Mouse (Mus musculus): ENCODE data around the gene Grb2. TPM values are rescaled to one million over a fixed set of nuclear protein-coding genes. Genes with fewer than 3 reads are reported as not detected.

Grb2 gene
- polyA plus RNA-seq, 1 experiment from 2014 or later, result 54.2 TPM

- no peak for TF ChIP-seq CTCF (IDR thresholded peaks at IDR 0.05; ENCODE audit: low read depth)
- no peak for TF ChIP-seq EP300 (optimal IDR thresholded peaks at IDR 0.05)
- Histone ChIP-seq H3K4me3 (ENCODE audit: low read depth, low read length) (no peak overlapping the region), H3K9ac (ENCODE audit: low read length) (no peak overlapping the region), H3K9me3 (ENCODE audit: control insufficient read depth, low read length) (no peaks in the 10 kb centered on the region), H3K27me3 (ENCODE audit: control insufficient read depth, insufficient read depth, low read length) (no peaks in the 10 kb centered on the region), H3K27ac (replicated peaks) (no peak overlapping the region), H3K36me3 (ENCODE audit: control insufficient read depth, insufficient read depth, low read length) (peaks cover 5% of the 10 kb centered on the region), H3K4me1 (replicated peaks; ENCODE audit: control insufficient read depth, insufficient read depth) (0 out of 2 replicates have a peak, but pooled peaks cover 2% of the 10 kb centered on the region), H3K4me2 (replicated peaks; ENCODE audit: low read depth) (no peak overlapping the region)
- DNase-seq (ENCODE audit: low spot score) (no peak), ATAC-seq (ENCODE audit: low FRiP score, low TSS enrichment) (no peak; the same call in 1 of the 2 replicates)
- WGBS, result 81% methylated on average over 6 of the region's 6 CpGs
Observed at GRCm38 (mm10) chr11:115658521-115658920, 49.9 kb downstream of the Grb2 start.

GRCm38 (mm10) chr11:115654128-115654527, 54.3 kb downstream of the Grb2 start:
- TF ChIP-seq CTCF (IDR thresholded peaks at IDR 0.05; ENCODE audit: low read depth), result no peak
- TF ChIP-seq EP300 (optimal IDR thresholded peaks at IDR 0.05), result no peak
- ATAC-seq (ENCODE audit: low FRiP score, low TSS enrichment), result no peak
- no peak overlapping the region for H3K4me3 ChIP-seq (ENCODE audit: low read depth, low read length)

GRCm38 (mm10) chr11:115653194-115653593, 55.2 kb downstream of the Grb2 start:
- 67% methylated on average over 3 of the region's 3 CpGs for WGBS
- DNase-seq (ENCODE audit: low spot score), result no peak
- Histone ChIP-seq H3K4me1 (replicated peaks; ENCODE audit: control insufficient read depth, insufficient read depth) (0 out of 2 replicates have a peak, but pooled peaks cover 2% of the 10 kb centered on the region), H3K4me2 (replicated peaks; ENCODE audit: low read depth) (no peak overlapping the region), H3K4me3 (ENCODE audit: low read depth, low read length) (no peak overlapping the region), H3K9ac (ENCODE audit: low read length) (no peak overlapping the region), H3K27ac (replicated peaks) (no peak overlapping the region), H3K36me3 (ENCODE audit: control insufficient read depth, insufficient read depth, low read length) (peaks cover 5% of the 10 kb centered on the region), H3K9me3 (ENCODE audit: control insufficient read depth, low read length) (no peaks in the 10 kb centered on the region), H3K27me3 (ENCODE audit: control insufficient read depth, insufficient read depth, low read length) (no peaks in the 10 kb centered on the region)
- TF ChIP-seq EP300 (optimal IDR thresholded peaks at IDR 0.05) (no peak), CTCF (IDR thresholded peaks at IDR 0.05; ENCODE audit: low read depth) (no peak)
- ATAC-seq (ENCODE audit: low FRiP score, low TSS enrichment), result no peak

More at GRCm38 (mm10) chr11:115654128-115654527, 54.3 kb downstream of the Grb2 start:
- Histone ChIP-seq H3K4me1 (replicated peaks; ENCODE audit: control insufficient read depth, insufficient read depth) (0 out of 2 replicates have a peak, but pooled peaks cover 2% of the 10 kb centered on the region), H3K27ac (replicated peaks) (no peak overlapping the region), H3K27me3 (ENCODE audit: control insufficient read depth, insufficient read depth, low read length) (no peaks in the 10 kb centered on the region), H3K9ac (ENCODE audit: low read length) (no peak overlapping the region), H3K9me3 (ENCODE audit: control insufficient read depth, low read length) (no peaks in the 10 kb centered on the region), H3K36me3 (ENCODE audit: control insufficient read depth, insufficient read depth, low read length) (peaks cover 5% of the 10 kb centered on the region), H3K4me2 (replicated peaks; ENCODE audit: low read depth) (no peak overlapping the region)
- DNase-seq (ENCODE audit: low spot score), result no peak
- 58% methylated on average over 2 of the region's 2 CpGs for WGBS

GRCm38 (mm10) chr11:115651680-115652079, 56.7 kb downstream of the Grb2 start:
- 83% methylated on average over 3 of the region's 3 CpGs for WGBS
- Histone ChIP-seq H3K36me3 (ENCODE audit: control insufficient read depth, insufficient read depth, low read length) (peaks cover 9% of the 10 kb centered on the region), H3K27ac (replicated peaks) (no peak overlapping the region), H3K4me2 (replicated peaks; ENCODE audit: low read depth) (no peak overlapping the region), H3K27me3 (ENCODE audit: control insufficient read depth, insufficient read depth, low read length) (no peaks in the 10 kb centered on the region), H3K4me3 (ENCODE audit: low read depth, low read length) (no peak overlapping the region), H3K9me3 (ENCODE audit: control insufficient read depth, low read length) (no peaks in the 10 kb centered on the region), H3K4me1 (replicated peaks; ENCODE audit: control insufficient read depth, insufficient read depth) (0 out of 2 replicates have a peak, but pooled peaks cover 2% of the 10 kb centered on the region), H3K9ac (ENCODE audit: low read length) (no peak overlapping the region)
- TF ChIP-seq CTCF (IDR thresholded peaks at IDR 0.05; ENCODE audit: low read depth) (no peak), EP300 (optimal IDR thresholded peaks at IDR 0.05) (no peak)
- no peak for DNase-seq (ENCODE audit: low spot score)
- ATAC-seq (ENCODE audit: low FRiP score, low TSS enrichment), result no peak

- Histone ChIP-seq H3K36me3 (ENCODE audit: control insufficient read depth, insufficient read depth, low read length) (peaks cover 11% of the 10 kb centered on the region), H3K4me1 (replicated peaks; ENCODE audit: control insufficient read depth, insufficient read depth) (0 out of 2 replicates have a peak, but pooled peaks cover 2% of the 10 kb centered on the region), H3K4me2 (replicated peaks; ENCODE audit: low read depth) (no peak overlapping the region), H3K4me3 (ENCODE audit: low read depth, low read length) (no peak overlapping the region), H3K9me3 (ENCODE audit: control insufficient read depth, low read length) (no peaks in the 10 kb centered on the region), H3K9ac (ENCODE audit: low read length) (no peak overlapping the region), H3K27ac (replicated peaks) (no peak overlapping the region), H3K27me3 (ENCODE audit: control insufficient read depth, insufficient read depth, low read length) (no peaks in the 10 kb centered on the region)
- DNase-seq (ENCODE audit: low spot score) (no peak), ATAC-seq (ENCODE audit: low FRiP score, low TSS enrichment) (no peak)
- 60% methylated on average over 10 of the region's 10 CpGs for WGBS
- TF ChIP-seq CTCF (IDR thresholded peaks at IDR 0.05; ENCODE audit: low read depth), result no peak
- no peak for TF ChIP-seq EP300 (optimal IDR thresholded peaks at IDR 0.05)
Observed at GRCm38 (mm10) chr11:115649706-115650105, 58.7 kb downstream of the Grb2 start.

- no peaks in the 10 kb centered on the region for H3K4me1 ChIP-seq (replicated peaks; ENCODE audit: control insufficient read depth, insufficient read depth)
- no peak overlapping the region for H3K9ac ChIP-seq (ENCODE audit: low read length)
- DNase-seq (ENCODE audit: low spot score), result peak; percentile 66
- H3K27ac ChIP-seq (replicated peaks), result no peak overlapping the region
- no peaks in the 10 kb centered on the region for H3K27me3 ChIP-seq (ENCODE audit: control insufficient read depth, insufficient read depth, low read length)
- no peak for ATAC-seq (ENCODE audit: low FRiP score, low TSS enrichment)
- WGBS, result 25% methylated on average over 6 of the region's 6 CpGs
- TF ChIP-seq EP300 (optimal IDR thresholded peaks at IDR 0.05), result no peak
- peak; percentile 89 for TF ChIP-seq CTCF (IDR thresholded peaks at IDR 0.05; ENCODE audit: low read depth)
- H3K36me3 ChIP-seq (ENCODE audit: control insufficient read depth, insufficient read depth, low read length), result peaks cover 6% of the 10 kb centered on the region; the same call in 1 of the 2 replicates
- no peaks in the 10 kb centered on the region for H3K9me3 ChIP-seq (ENCODE audit: control insufficient read depth, low read length)
- no peak overlapping the region for H3K4me2 ChIP-seq (replicated peaks; ENCODE audit: low read depth)
- no peak overlapping the region for H3K4me3 ChIP-seq (ENCODE audit: low read depth, low read length)
Observed at GRCm38 (mm10) chr11:115647459-115647858, 60.9 kb downstream of the Grb2 start.
